Mouse (Mus musculus): ENCODE results near the gene Gfra1. TPM values are rescaled to one million over a fixed set of nuclear protein-coding genes. Genes with fewer than 3 reads are reported as not detected.

Gene Gfra1
- polyA plus RNA-seq, 1 experiment from 2014 or later = 24.1 TPM

GRCm38 (mm10) chr19:58193733-58194456 is 261.8 kb downstream of the Gfra1 start:
- Histone ChIP-seq H3K9me3 (no peaks in the 10 kb centered on the region), H3K36me3 (no peaks in the 10 kb centered on the region), H3K4me3 (no peak overlapping the region), H3K4me2 (replicated peaks) (no peak overlapping the region), H3K4me1 (peaks cover 17% of the 10 kb centered on the region), H3K27ac (no peak overlapping the region), H3K27me3 (no peaks in the 10 kb centered on the region), H3K9ac (no peak overlapping the region)
- 57% methylated on average over 7 of the region's 7 CpGs for WGBS
- no peak for ATAC-seq (ENCODE audit: insufficient number of reproducible peaks, insufficient read depth, low FRiP score, low TSS enrichment)

- no peaks in the 10 kb centered on the region for H3K9me3 ChIP-seq
- no peaks in the 10 kb centered on the region for H3K36me3 ChIP-seq
- H3K9ac ChIP-seq = no peak overlapping the region
- no peak overlapping the region for H3K4me2 ChIP-seq (replicated peaks)
- H3K27me3 ChIP-seq = no peaks in the 10 kb centered on the region
- no peak overlapping the region for H3K27ac ChIP-seq
- H3K4me3 ChIP-seq = no peak overlapping the region
- H3K4me1 ChIP-seq = peaks cover 13% of the 10 kb centered on the region; the same call in 1 of the 2 replicates
- WGBS = 44% methylated on average over 2 of the region's 2 CpGs
- no peak for ATAC-seq (ENCODE audit: insufficient number of reproducible peaks, insufficient read depth, low FRiP score, low TSS enrichment)
These were observed 264.8 kb downstream of the Gfra1 start for GRCm38 (mm10) chr19:58190947-58191346.

- no peak for ATAC-seq (ENCODE audit: insufficient number of reproducible peaks, insufficient read depth, low FRiP score, low TSS enrichment)
- Histone ChIP-seq H3K4me1 (peaks cover 9% of the 10 kb centered on the region; the same call in 1 of the 2 replicates), H3K9me3 (no peaks in the 10 kb centered on the region), H3K4me3 (no peak overlapping the region), H3K4me2 (replicated peaks) (no peak overlapping the region), H3K9ac (no peak overlapping the region), H3K27me3 (peaks cover 4% of the 10 kb centered on the region; the same call in 1 of the 2 replicates), H3K36me3 (no peaks in the 10 kb centered on the region), H3K27ac (no peak overlapping the region)
- WGBS = 46% methylated on average over 4 of the region's 4 CpGs
These were observed 269.2 kb downstream of the Gfra1 start for GRCm38 (mm10) chr19:58186558-58186957.

Other genes starting within 250 kb of the Gfra1 start
- gene Ccdc172, start 56.1 kb upstream of the Gfra1 start, polyA plus RNA-seq (2016; fragmentation: Nextera tagmentation; extraction: Ambion mirVana) = not detected in 2 replicates
- gene Pnlip, start 196.6 kb upstream of the Gfra1 start, polyA plus RNA-seq (2016; fragmentation: Nextera tagmentation; extraction: Ambion mirVana) = not detected in 2 replicates

All from embryonic facial prominence, embryonic 12.5 days (tissue).